Mouse (Mus musculus) heart, embryonic 14.5 days (tissue): Measurements from ENCODE around the gene Olfr640. TPM values are rescaled to one million over a fixed set of nuclear protein-coding genes. Genes with fewer than 3 reads are reported as not detected.

Experiments
- ATAC-seq: fragments of 200-750 bp; cut with Nextera tagmentation; 2 replicates; pipeline ENCODE4 v1.8.0; 2017; ENCODE audit warnings: low read depth, moderate TSS enrichment; ENCODE audit not compliant: insufficient number of reproducible peaks, insufficient read depth, low FRiP score
- H3K27ac ChIP-seq, 2 experiments: fragments of 200-500 bp in 1 of 2; fragments of 300-500 bp in 1 of 2; sonication (generic) in 1 of 2; replicated peaks in 1 of 2; 2 replicates each; pipeline ENCODE4 v1.5.1; 2012 to 2014; ENCODE audit warnings: low read depth in 2 of 2, low read length in 2 of 2, control low read depth in 1 of 2, mild to moderate bottlenecking in 1 of 2, mixed read lengths in 1 of 2; ENCODE audit not compliant: control insufficient read depth in 1 of 2, insufficient read depth in 1 of 2
- H3K27me3 ChIP-seq: fragments of 300-500 bp; sonication (generic); 2 replicates; pipeline ENCODE4 v1.6.1; 2014; ENCODE audit warnings: mild to moderate bottlenecking, low read length, control low read depth; ENCODE audit not compliant: control insufficient read depth, insufficient read depth
- H3K36me3 ChIP-seq: fragments of 300-500 bp; sonication (generic); 2 replicates; pipeline ENCODE4 v1.6.1; 2014; ENCODE audit warnings: mild to moderate bottlenecking, control low read depth, low read length, mixed read lengths; ENCODE audit not compliant: control insufficient read depth, insufficient read depth
- H3K4me1 ChIP-seq, 2 experiments: fragments of 200-500 bp in 1 of 2; fragments of 300-500 bp in 1 of 2; sonication (generic) in 1 of 2; 2 replicates each; pipeline ENCODE4 v1.6.1; 2012 to 2014; ENCODE audit warnings: low read length in 2 of 2, control low read depth in 1 of 2, mixed read lengths in 1 of 2; ENCODE audit not compliant: control insufficient read depth in 2 of 2, insufficient read depth in 2 of 2
- H3K4me2 ChIP-seq: fragments of 300-500 bp; sonication (generic); 2 replicates; pipeline ENCODE4 v1.6.1; 2014; ENCODE audit warnings: mild to moderate bottlenecking, low read length
- H3K4me3 ChIP-seq, 2 experiments: fragments of 200-500 bp in 1 of 2; fragments of 300-500 bp in 1 of 2; sonication (generic) in 1 of 2; 2 replicates each; pipeline ENCODE4 v1.5.1; 2012 to 2014; ENCODE audit warnings: low read length in 2 of 2, mild to moderate bottlenecking in 2 of 2, control low read depth in 1 of 2, low read depth in 1 of 2, moderate library complexity in 1 of 2; ENCODE audit not compliant: control insufficient read depth in 1 of 2, insufficient read depth in 1 of 2
- H3K9ac ChIP-seq: fragments of 300-500 bp; sonication (generic); 2 replicates; pipeline ENCODE4 v1.6.1; 2014; ENCODE audit warnings: mild to moderate bottlenecking, low read length
- H3K9me3 ChIP-seq: fragments of 300-500 bp; sonication (generic); 2 replicates; pipeline ENCODE4 v1.6.1; 2016; ENCODE audit warnings: low read length, control low read depth; ENCODE audit not compliant: control insufficient read depth
- WGBS: fragments of 180-500 bp; shearing (Covaris S2); extraction: QIAGEN DNeasy Blood & Tissue Kit; methylation state at CpG from one replicate; pipeline ENCODE4 v1.1.7; 2014; 5-methylcytosine and 5-hydroxymethylcytosine counted together
- polyA plus RNA-seq: library from polyadenylated mRNA; unstranded; fragments of >200 nt; fragmentation: Nextera tagmentation; extraction: Ambion mirVana; gene quantifications from 2 replicates; pipeline ENCODE4 v1.2.1, GENCODE M21; 2014

The Olfr640 gene
- polyA plus RNA-seq, 1 experiment from 2014 or later, result not detected

DNA sequence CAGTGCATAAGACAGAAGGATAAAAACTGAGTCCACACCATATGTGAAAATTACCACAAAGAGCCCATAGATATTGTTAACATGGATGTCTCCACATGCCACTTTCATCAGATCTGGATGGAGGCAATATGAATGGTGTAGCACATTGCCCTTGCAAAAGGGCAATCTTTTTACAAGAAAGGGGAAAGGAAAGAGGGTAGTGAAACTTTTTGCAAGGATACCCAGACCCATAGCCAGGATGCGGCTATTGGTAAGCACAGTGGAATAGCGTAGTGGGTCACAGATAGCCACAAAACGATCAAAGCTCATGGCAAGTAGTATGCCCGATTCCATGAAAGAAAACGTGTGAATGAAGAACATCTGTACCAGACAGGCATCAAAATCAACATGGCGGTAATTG, 3.7 kb downstream of the Olfr640 start:
- Histone ChIP-seq H3K36me3 (no peaks in the 10 kb centered on the region), H3K27ac (no peak overlapping the region), H3K4me3 (no peak overlapping the region), H3K9me3 (no peaks in the 10 kb centered on the region), H3K9ac (no peak overlapping the region), H3K27me3 (no peaks in the 10 kb centered on the region), H3K4me2 (no peak overlapping the region), H3K4me1 (no peaks in the 10 kb centered on the region)
- WGBS, result 76% methylated on average over 6 of the region's 6 CpGs
- no peak for ATAC-seq

GRCm38 (mm10) chr7:104018953-104019352, 6.4 kb downstream of the Olfr640 start:
- Histone ChIP-seq H3K4me1 (no peaks in the 10 kb centered on the region), H3K4me3 (no peak overlapping the region)
- 74% methylated on average over 1 of the region's 1 CpGs for WGBS

GRCm38 (mm10) chr7:104017203-104017602, 8.2 kb downstream of the Olfr640 start, which contains the start of gene Olfr639:
TSS of gene Olfr639 (minus strand) at chr7:104017303.
- H3K4me1 ChIP-seq, result no peaks in the 10 kb centered on the region
- H3K36me3 ChIP-seq, result no peaks in the 10 kb centered on the region
- H3K9ac ChIP-seq, result no peak within 1 kb of the TSS
- H3K27me3 ChIP-seq, result no peaks in the 10 kb centered on the region
- no peak within 1 kb of the TSS for H3K4me2 ChIP-seq
- H3K9me3 ChIP-seq, result no peaks in the 10 kb centered on the region
- no peak for ATAC-seq
- H3K27ac ChIP-seq, result no peak within 1 kb of the TSS
- H3K4me3 ChIP-seq, result no peak within 1 kb of the TSS

More at GRCm38 (mm10) chr7:104018953-104019352, 6.4 kb downstream of the Olfr640 start:
- no peak for ATAC-seq
- Histone ChIP-seq H3K36me3 (no peaks in the 10 kb centered on the region), H3K27me3 (no peaks in the 10 kb centered on the region), H3K27ac (no peak overlapping the region), H3K4me2 (no peak overlapping the region), H3K9ac (no peak overlapping the region), H3K9me3 (no peaks in the 10 kb centered on the region)

DNA sequence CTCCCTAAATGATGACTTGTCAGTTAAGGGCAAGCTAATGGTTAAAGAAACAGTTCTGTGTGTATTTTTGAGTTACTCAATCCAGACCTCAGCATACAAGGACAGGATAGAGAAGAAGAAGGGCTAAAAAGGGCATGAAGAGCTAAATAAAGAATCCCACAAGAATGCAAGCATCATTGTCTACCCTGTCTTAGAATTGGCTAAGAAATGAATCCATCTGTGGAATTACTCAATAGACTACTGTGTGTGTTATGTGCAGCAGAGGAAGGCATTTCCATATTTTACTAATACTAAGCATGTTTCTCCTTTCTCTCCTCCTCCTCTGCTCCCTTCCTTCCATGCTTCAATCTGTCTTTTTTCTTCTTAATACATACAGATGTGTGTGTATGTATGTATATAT, 26.2 kb downstream of the Olfr640 start:
- Histone ChIP-seq H3K4me2 (no peak overlapping the region), H3K9ac (no peak overlapping the region), H3K4me1 (no peaks in the 10 kb centered on the region), H3K27ac (no peak overlapping the region), H3K9me3 (no peaks in the 10 kb centered on the region), H3K36me3 (no peaks in the 10 kb centered on the region), H3K27me3 (no peaks in the 10 kb centered on the region), H3K4me3 (no peak overlapping the region)
- no peak for ATAC-seq

DNA sequence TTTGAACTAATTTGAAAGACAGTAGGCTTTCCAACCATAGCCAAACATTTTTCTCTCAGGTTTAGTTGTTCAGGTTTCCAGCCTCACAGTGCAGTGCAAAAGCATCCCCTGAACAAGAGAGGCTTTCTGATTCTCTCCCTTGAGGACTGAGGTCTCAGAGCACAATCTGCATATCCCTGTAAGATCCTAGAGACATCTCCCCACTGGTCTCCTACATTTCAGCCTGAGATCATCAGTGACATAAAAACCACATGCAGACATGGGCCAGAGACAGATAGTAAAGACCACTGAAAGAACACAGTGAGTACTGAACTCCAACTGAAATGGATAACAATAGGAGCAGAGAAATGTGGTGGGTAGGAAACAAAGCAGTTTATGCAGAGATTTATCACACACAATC, 26.9 kb downstream of the Olfr640 start, which contains the start of gene Olfr638:
Gene Olfr638, plus strand, starts transcription at position 301 of the 400 bp plus-strand sequence.
- Histone ChIP-seq H3K36me3 (no peaks in the 10 kb centered on the region), H3K4me1 (no peaks in the 10 kb centered on the region), H3K9me3 (no peaks in the 10 kb centered on the region), H3K27ac (no peak within 1 kb of the TSS), H3K9ac (no peak within 1 kb of the TSS), H3K27me3 (no peaks in the 10 kb centered on the region), H3K4me3 (no peak within 1 kb of the TSS), H3K4me2 (no peak within 1 kb of the TSS)
- ATAC-seq, result no peak

DNA sequence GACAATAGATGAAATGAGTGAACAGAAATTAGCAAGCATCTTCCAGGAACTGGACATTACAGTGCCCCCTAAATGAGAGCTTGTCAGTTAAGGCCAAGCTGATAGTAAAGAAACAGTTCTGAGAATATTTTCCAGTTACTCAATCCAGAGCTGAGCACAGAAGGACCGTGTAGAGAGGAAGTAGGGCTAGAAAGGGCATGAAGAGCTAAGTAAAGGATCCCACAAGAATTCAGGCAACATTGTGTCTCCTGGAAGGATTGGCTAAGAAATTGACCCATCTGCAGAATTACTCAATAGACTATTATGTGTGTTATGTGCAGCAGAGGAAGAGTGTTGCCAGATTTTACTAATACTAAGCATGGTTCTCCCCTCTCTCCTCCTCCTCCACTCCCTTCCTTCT, 53.6 kb downstream of the Olfr640 start:
- ATAC-seq, result no peak
- H3K27me3 ChIP-seq, result no peaks in the 10 kb centered on the region
- H3K4me3 ChIP-seq, result no peak overlapping the region
- H3K9ac ChIP-seq, result no peak overlapping the region
- no peaks in the 10 kb centered on the region for H3K36me3 ChIP-seq
- no peak overlapping the region for H3K4me2 ChIP-seq
- WGBS, result 50% methylated on average over 1 of the region's 1 CpGs
- H3K9me3 ChIP-seq, result peaks cover 3% of the 10 kb centered on the region; the same call in 1 of the 2 replicates
- H3K27ac ChIP-seq, result no peak overlapping the region
- H3K4me1 ChIP-seq, result no peaks in the 10 kb centered on the region

GRCm38 (mm10) chr7:103970852-103971251, 54.5 kb downstream of the Olfr640 start, which contains the start of gene Olfr635:
TSS of gene Olfr635 (plus strand) at chr7:103971152.
- WGBS, result 54% methylated on average over 1 of the region's 1 CpGs
- H3K4me1 ChIP-seq, result no peaks in the 10 kb centered on the region

More at GRCm38 (mm10) chr7:103970852-103971251, 54.5 kb downstream of the Olfr640 start, which contains the start of gene Olfr635:
- Histone ChIP-seq H3K36me3 (no peaks in the 10 kb centered on the region), H3K9ac (no peak within 1 kb of the TSS), H3K4me2 (no peak within 1 kb of the TSS), H3K9me3 (no peaks in the 10 kb centered on the region), H3K4me3 (no peak within 1 kb of the TSS), H3K27ac (no peak within 1 kb of the TSS), H3K27me3 (no peaks in the 10 kb centered on the region)
- ATAC-seq, result no peak
